Mouse (Mus musculus) heart, embryonic 12.5 days (tissue): ENCODE results near the gene Exosc6. TPM values are rescaled to one million over a fixed set of nuclear protein-coding genes. Genes with fewer than 3 reads are reported as not detected.

Source experiments
- ATAC-seq: fragments of 200-750 bp; cut with Nextera tagmentation; 2 replicates; pipeline ENCODE4 v1.8.0; 2017; ENCODE audit warnings: moderate TSS enrichment, moderate library complexity; ENCODE audit not compliant: insufficient number of reproducible peaks, low FRiP score
- H3K27ac ChIP-seq: fragments of 300-500 bp; sonication (generic); 2 replicates; pipeline ENCODE4 v1.5.1; 2016; ENCODE audit warnings: mild to moderate bottlenecking, moderate library complexity; ENCODE audit not compliant: poor library complexity, severe bottlenecking
- H3K27me3 ChIP-seq: fragments of 300-500 bp; sonication (generic); replicated peaks from 2 replicates; pipeline ENCODE4 v1.6.1; 2016; ENCODE audit warnings: mild to moderate bottlenecking, moderate library complexity
- H3K36me3 ChIP-seq: fragments of 300-500 bp; sonication (generic); 2 replicates; pipeline ENCODE4 v1.6.1; 2016; ENCODE audit warnings: mild to moderate bottlenecking, moderate library complexity
- H3K4me1 ChIP-seq: fragments of 300-500 bp; sonication (generic); replicated peaks from 2 replicates; pipeline ENCODE4 v1.6.1; 2016; ENCODE audit warnings: mild to moderate bottlenecking
- H3K4me2 ChIP-seq: fragments of 300-500 bp; sonication (generic); 2 replicates; pipeline ENCODE4 v1.6.1; 2016; ENCODE audit warnings: mild to moderate bottlenecking, moderate library complexity
- H3K4me3 ChIP-seq: fragments of 300-500 bp; sonication (generic); 2 replicates; pipeline ENCODE4 v1.5.1; 2016; ENCODE audit warnings: mild to moderate bottlenecking
- H3K9ac ChIP-seq: fragments of 300-500 bp; sonication (generic); 2 replicates; pipeline ENCODE4 v1.6.1; 2016; ENCODE audit warnings: mild to moderate bottlenecking, moderate library complexity
- H3K9me3 ChIP-seq: fragments of 300-500 bp; sonication (generic); replicated peaks from 2 replicates; pipeline ENCODE4 v1.6.1; 2016; ENCODE audit warnings: mild to moderate bottlenecking, moderate library complexity
- WGBS: fragments of 180-500 bp; shearing (Covaris S2); methylation state at CpG from one replicate; pipeline ENCODE4 v1.1.7; 2016; 5-methylcytosine and 5-hydroxymethylcytosine counted together
- polyA plus RNA-seq: library from polyadenylated mRNA; unstranded; fragments of >200 nt; fragmentation: Nextera tagmentation; extraction: Ambion mirVana; gene quantifications from 2 replicates; pipeline ENCODE4 v1.2.1, GENCODE M21; 2016

Exosc6 gene
- polyA plus RNA-seq, 1 experiment from 2014 or later = 11.6 TPM

DNA sequence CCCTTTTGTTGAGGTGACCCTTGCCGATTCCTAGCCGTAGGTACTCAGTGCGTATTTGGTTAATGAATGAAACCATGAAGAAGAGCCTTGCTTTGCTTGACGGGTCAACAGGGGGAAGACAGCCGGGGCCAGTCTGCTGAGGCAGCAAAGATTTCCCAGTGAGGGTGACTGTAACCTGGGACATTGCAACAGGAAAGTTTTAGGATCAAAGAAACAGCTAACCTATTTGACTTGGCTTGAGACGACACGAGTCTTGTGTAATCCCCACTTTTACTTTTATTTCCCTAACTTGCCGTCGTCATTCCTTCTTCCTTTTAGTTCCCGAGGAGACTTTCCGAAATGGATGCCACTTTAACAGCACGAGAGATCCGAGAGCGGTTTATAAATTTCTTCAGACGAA is 19.5 kb upstream of the Exosc6 start:
- H3K36me3 ChIP-seq = peaks cover 49% of the 10 kb centered on the region

DNA sequence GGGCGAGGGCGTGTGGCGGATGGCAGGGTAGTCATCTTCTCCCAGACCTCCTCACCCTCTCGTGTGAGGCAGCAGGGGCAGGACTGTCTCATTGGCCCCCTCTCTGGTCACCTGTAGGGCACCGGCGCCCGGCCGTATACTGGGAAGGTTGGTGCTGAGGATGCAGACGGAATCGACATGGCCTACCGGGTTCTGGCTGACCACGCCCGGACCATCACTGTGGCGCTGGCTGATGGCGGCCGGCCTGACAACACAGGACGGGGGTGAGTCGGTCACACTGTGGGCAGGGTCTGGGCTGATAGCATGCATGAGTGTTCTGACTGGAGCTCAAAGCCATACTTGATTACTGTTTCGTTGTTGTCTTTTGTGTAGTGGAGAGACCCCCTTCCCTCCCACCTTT is 13.6 kb upstream of the Exosc6 start:
- peaks cover 94% of the 10 kb centered on the region for H3K36me3 ChIP-seq
- ATAC-seq = no peak
- WGBS = 97% methylated on average over 19 of the region's 19 CpGs
- no peak overlapping the region for H3K4me3 ChIP-seq
- no peak overlapping the region for H3K27ac ChIP-seq
- no peak overlapping the region for H3K9ac ChIP-seq
- H3K4me2 ChIP-seq = no peak overlapping the region
- no peaks in the 10 kb centered on the region for H3K9me3 ChIP-seq
- H3K4me1 ChIP-seq = no peaks in the 10 kb centered on the region
- no peaks in the 10 kb centered on the region for H3K27me3 ChIP-seq

More for the DNA sequence above, 19.5 kb upstream of the Exosc6 start:
- Histone ChIP-seq H3K9ac (no peak overlapping the region), H3K4me2 (no peak overlapping the region), H3K27me3 (peaks cover 4% of the 10 kb centered on the region; the same call in 1 of the 2 replicates), H3K4me1 (peaks cover 13% of the 10 kb centered on the region), H3K27ac (no peak overlapping the region), H3K4me3 (no peak overlapping the region), H3K9me3 (no peaks in the 10 kb centered on the region)
- 94% methylated on average over 15 of the region's 15 CpGs for WGBS
- ATAC-seq = no peak

DNA sequence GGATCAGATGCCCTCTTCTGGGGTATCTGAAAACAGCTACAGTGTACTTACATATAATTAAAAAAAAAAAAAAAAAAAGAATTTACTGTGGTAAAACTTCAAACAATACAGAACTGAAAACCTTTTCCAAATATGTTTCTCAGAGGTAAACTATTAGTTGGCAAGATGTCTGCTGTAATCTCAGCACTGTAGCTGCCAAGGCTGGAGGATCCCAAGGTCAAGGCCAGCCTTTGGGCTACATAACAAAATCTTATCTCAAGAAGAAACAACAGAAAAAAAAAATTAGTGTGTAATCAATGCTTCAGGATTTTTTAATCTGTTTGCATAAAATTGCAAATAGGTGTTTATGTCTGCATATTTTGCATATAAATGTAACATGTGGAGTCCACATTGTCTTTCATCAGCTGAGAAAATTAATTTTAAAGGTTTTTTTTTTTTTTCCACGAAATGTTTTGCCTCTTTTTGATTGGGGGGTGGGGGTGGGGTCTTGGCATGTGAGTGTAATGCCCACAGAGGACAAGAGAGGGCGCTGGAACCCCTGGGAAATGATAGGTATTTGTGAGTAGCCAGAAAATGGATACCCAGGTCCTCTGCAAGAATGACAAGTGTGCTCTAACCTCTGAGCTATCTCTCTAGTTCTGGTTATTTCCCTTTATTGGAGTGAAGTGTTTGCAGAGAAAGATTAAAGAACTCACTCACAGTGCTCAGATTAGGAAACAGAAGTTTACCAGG is 12.0 kb upstream of the Exosc6 start:
- Histone ChIP-seq H3K27me3 (no peaks in the 10 kb centered on the region), H3K36me3 (peaks cover 96% of the 10 kb centered on the region), H3K9me3 (no peaks in the 10 kb centered on the region), H3K4me3 (no peak overlapping the region), H3K4me1 (no peaks in the 10 kb centered on the region), H3K27ac (no peak overlapping the region), H3K4me2 (no peak overlapping the region), H3K9ac (no peak overlapping the region)
- ATAC-seq = no peak
- WGBS = 48% methylated on average over 2 of the region's 2 CpGs

DNA sequence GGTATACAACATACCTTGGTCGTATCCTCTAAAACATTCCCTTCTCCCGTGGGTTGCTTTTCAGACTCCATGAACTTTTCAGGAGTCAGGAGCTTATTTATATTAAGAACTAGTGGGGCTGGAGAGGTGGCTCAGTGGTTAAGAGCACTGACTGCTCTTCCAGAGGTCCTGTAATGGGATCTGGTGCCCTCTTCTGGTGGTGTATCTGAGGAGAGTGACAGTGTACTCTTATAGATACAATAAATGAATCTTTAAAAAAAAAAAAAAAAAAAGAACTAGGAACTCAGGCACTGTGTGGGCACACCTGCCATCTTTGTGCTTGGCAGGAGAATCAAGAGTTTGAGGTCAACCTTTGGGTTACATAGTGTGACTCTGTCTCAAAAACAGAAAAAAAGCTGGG is 7.4 kb upstream of the Exosc6 start:
- Histone ChIP-seq H3K36me3 (peaks cover 97% of the 10 kb centered on the region), H3K9ac (no peak overlapping the region), H3K4me1 (no peaks in the 10 kb centered on the region), H3K4me3 (no peak overlapping the region), H3K27ac (no peak overlapping the region), H3K27me3 (no peaks in the 10 kb centered on the region), H3K4me2 (no peak overlapping the region), H3K9me3 (no peaks in the 10 kb centered on the region)
- ATAC-seq = no peak
- WGBS = 92% methylated on average over 2 of the region's 2 CpGs

DNA sequence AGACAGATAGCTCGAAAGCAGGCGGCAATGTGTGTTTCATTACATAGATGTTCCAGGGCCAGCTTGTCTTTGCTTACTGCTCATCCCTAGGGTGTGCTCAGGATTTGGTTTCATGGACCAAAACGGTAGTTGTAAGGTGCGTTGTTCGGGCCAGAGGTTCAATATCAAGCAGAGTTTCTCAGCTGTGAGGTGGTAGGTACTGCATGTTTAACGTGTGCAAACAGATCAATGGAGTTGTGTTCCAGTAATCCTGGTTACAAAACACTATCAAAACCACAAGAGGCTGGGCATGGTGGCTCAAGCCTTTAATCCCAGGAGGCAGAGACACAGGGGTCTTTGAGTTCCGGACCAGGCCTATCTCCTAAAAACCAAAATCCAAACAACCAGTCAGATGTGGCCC is 7.0 kb upstream of the Exosc6 start:
- H3K4me3 ChIP-seq = no peak overlapping the region
- ATAC-seq = no peak
- H3K9me3 ChIP-seq = no peaks in the 10 kb centered on the region
- peaks cover 98% of the 10 kb centered on the region for H3K36me3 ChIP-seq
- H3K4me1 ChIP-seq = no peaks in the 10 kb centered on the region
- H3K9ac ChIP-seq = no peak overlapping the region
- H3K27ac ChIP-seq = no peak overlapping the region
- no peaks in the 10 kb centered on the region for H3K27me3 ChIP-seq
- no peak overlapping the region for H3K4me2 ChIP-seq
- 93% methylated on average over 7 of the region's 7 CpGs for WGBS

DNA sequence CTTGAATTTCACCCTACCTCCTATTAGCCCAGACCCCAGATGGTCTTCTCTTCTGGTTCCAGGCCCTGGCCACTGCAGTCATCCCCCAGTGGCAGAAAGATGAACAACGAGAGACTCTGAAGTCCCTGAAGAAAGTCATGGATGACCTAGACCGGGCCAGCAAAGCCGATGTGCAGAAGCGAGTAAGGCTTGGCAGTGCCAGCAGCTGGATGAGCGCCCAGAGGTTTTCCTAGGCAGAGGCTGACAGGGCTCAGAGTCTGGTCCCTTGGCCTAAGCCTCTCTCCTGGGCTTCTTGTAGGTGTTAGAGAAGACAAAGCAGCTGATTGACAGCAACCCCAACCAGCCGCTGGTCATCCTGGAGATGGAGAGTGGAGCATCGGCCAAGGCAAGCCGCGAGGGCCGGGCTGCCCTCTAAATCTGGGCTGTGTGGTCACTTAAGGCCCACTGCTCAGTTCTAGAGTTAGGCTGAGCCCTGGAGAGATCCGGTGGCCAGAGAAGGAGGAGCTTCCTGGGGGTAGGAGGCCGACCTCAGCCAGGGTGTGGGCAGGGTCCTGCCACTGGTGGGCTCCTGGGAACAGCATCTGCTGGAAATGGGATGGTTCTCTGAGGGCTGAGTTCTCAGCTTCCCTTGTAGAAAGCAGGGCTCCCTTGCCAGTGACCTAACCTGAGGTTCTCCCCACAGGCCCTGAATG is 2.2 kb upstream of the Exosc6 start:
- 93% methylated on average over 12 of the region's 12 CpGs for WGBS

DNA sequence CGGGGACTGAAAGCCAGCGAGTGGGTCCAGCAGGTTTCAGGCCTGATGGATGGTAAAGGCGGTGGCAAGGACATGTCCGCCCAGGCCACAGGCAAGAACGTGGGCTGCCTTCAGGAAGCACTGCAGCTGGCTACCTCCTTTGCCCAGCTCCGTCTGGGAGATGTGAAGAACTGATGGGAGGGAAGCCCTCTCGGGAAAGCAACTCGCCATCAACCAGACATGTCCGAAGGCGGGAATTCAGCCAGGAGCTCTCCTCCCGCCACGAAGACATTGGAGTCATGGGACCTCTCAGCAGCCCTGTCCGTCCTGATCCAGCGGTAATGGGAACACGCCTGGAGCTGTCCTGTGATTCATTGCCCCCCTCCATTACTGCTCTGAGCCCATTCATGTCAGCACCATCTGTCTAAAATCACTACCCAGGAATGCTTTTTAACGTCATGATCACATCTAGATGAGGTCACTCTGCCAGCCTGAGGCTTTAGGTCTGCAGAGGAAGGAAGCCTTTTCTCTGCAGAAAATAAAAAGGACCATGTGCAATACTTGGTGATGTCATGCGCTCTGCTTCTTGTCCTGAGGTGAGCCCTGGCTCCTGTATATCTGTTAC is 1.0 kb upstream of the Exosc6 start:
- H3K9me3 ChIP-seq = no peaks in the 10 kb centered on the region
- no peak overlapping the region for H3K4me2 ChIP-seq
- no peak overlapping the region for H3K27ac ChIP-seq
- H3K4me1 ChIP-seq = peaks cover 22% of the 10 kb centered on the region
- peaks cover 64% of the 10 kb centered on the region for H3K36me3 ChIP-seq
- H3K4me3 ChIP-seq = no peak overlapping the region
- H3K27me3 ChIP-seq = no peaks in the 10 kb centered on the region
- ATAC-seq = no peak
- 83% methylated on average over 17 of the region's 17 CpGs for WGBS
- peak overlapping the region; percentile 24; the same call in 1 of the 2 replicates for H3K9ac ChIP-seq

More for the DNA sequence above, 2.2 kb upstream of the Exosc6 start:
- Histone ChIP-seq H3K36me3 (peaks cover 76% of the 10 kb centered on the region), H3K4me3 (no peak overlapping the region), H3K9me3 (no peaks in the 10 kb centered on the region), H3K9ac (no peak overlapping the region), H3K27me3 (no peaks in the 10 kb centered on the region), H3K4me1 (peaks cover 19% of the 10 kb centered on the region), H3K27ac (no peak overlapping the region), H3K4me2 (no peak overlapping the region)
- no peak for ATAC-seq

DNA sequence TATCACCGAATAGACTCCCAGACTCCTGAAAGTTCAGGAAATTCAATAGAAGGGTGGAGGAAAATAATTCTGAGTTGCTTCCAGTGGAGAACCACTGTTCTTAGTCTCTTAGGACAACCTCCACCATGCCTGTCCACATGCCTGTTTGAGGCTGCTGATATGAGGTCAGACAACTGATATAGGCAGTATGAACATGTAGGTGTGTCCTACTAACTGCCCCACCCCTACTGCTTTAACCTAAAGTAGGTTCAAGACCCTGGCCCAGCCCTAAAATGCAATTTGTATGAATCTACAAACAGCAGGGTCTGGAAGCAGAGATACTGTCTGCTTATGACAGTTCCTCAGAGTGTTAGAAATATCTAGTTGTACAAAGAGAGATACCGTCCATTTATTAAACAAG is 478 bp upstream of the Exosc6 start:
- H3K9ac ChIP-seq = no peak overlapping the region

DNA sequence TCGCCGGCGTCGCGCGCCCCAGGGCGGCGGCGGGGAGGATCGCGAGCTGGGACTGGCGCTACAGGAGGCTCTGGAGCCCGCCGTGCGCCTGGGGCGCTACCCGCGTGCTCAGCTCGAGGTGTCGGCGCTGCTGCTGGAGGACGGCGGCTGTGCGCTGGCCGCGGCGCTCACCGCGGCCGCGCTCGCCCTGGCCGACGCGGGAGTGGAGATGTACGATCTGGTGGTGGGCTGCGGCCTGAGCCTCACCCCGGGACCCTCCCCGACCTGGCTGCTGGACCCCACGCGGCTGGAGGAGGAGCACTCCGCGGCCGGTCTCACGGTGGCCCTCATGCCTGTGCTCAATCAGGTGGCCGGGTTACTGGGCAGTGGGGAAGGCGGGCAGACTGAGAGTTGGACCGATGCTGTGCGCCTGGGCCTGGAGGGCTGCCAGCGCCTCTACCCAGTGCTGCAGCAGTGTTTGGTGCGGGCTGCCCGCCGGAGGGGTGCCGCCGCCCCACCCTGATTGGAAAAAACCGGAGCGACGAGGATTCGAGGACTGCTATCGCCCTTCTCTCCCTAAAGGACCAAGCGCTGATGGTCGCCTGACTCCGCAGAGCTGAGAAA is 653 bp downstream of the Exosc6 start:
- Histone ChIP-seq H3K4me1 (peaks cover 36% of the 10 kb centered on the region), H3K36me3 (peaks cover 49% of the 10 kb centered on the region), H3K4me3 (peak overlapping the region; percentile 82), H3K9ac (peak overlapping the region; percentile 87), H3K9me3 (no peaks in the 10 kb centered on the region), H3K27me3 (no peaks in the 10 kb centered on the region), H3K4me2 (peak overlapping the region; percentile 99), H3K27ac (peak overlapping the region; percentile 84)
- WGBS = under 1% methylated on average over 61 of the region's 63 CpGs
- ATAC-seq = peak; percentile 53

More for the DNA sequence above, 478 bp upstream of the Exosc6 start:
- H3K9me3 ChIP-seq = no peaks in the 10 kb centered on the region
- WGBS = 65% methylated on average over 2 of the region's 2 CpGs
- H3K36me3 ChIP-seq = peaks cover 59% of the 10 kb centered on the region
- no peaks in the 10 kb centered on the region for H3K27me3 ChIP-seq
- H3K4me1 ChIP-seq = peaks cover 25% of the 10 kb centered on the region
- no peak overlapping the region for H3K4me2 ChIP-seq
- H3K4me3 ChIP-seq = no peak overlapping the region
- ATAC-seq = no peak
- no peak overlapping the region for H3K27ac ChIP-seq

DNA sequence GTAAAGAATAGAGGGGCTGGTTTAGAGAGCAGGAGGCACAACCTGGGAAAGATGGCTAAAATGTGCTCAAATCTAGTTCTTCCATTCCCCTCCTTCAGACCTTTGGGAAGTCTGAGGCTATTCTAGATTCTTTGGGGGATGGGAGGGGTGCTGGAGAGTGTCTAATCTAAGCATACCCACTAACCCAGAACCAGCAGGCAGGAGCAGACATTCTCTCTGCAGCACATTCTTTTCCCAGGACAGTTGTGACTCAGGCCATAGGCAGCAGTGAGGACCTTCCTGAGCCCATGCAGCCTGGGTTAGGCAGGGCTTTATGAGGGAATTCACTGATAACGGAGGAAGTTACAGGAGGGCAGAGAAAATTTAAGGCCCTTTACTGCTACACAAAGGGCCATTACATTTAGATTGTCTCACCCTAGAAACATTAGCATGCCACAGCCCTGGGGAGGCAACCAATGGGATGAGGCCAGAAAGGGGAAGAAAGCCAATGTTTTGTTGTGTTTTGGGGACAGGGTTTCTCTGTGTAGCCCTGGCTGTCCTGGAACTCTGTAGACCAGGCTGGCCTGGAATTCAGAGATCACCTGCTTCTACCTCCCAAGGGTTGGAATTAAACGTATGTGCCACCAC is 2.9 kb downstream of the Exosc6 start:
- H3K27ac ChIP-seq = peak overlapping the region; percentile 62
- WGBS = 53% methylated on average over 2 of the region's 2 CpGs

More for the DNA sequence above, 2.9 kb downstream of the Exosc6 start:
- H3K27me3 ChIP-seq = no peaks in the 10 kb centered on the region
- ATAC-seq = no peak
- no peaks in the 10 kb centered on the region for H3K9me3 ChIP-seq
- H3K4me3 ChIP-seq = no peak overlapping the region
- peaks cover 36% of the 10 kb centered on the region for H3K4me1 ChIP-seq
- H3K4me2 ChIP-seq = peak overlapping the region; percentile 9; the same call in 1 of the 2 replicates
- 0 out of 2 replicates have a peak overlapping the region, but pooled peaks have one; percentile 23 for H3K9ac ChIP-seq
- peaks cover 27% of the 10 kb centered on the region for H3K36me3 ChIP-seq
